Mouse (Mus musculus) R1 (cell line): ENCODE results near the gene Cdk13.

Source experiments
- DNase-seq: peaks from one replicate; pipeline ENCODE4 v3.0.0-alpha.2; 2018; ENCODE audit warnings: low read depth, low spot score

Gene Cdk13

GRCm38 (mm10) chr13:17762405-17762804 lies 42.5 kb downstream of the Cdk13 start:
- DNase-seq = no peak

DNA sequence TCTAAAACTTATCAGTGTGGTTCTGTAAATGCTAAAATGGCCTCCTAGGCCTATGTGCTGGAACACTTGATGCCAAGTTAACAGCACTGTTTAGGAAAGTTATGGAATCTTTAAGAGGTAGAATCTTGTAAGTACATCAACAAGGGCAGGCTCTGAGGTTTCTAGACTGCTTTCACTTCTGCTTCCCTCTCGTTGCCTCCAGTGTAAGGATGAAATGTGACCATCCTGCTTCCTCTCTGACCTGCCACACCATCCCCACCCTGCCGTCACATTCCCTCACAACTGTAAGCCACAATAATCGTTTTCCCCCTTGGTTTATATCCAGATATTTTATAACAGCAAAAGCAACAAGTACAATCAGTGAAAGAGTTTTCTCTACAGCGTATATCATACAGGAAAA lies 49.9 kb downstream of the Cdk13 start:
- DNase-seq = no peak

GRCm38 (mm10) chr13:17728798-17729197 lies 76.1 kb downstream of the Cdk13 start:
- DNase-seq = no peak

DNA sequence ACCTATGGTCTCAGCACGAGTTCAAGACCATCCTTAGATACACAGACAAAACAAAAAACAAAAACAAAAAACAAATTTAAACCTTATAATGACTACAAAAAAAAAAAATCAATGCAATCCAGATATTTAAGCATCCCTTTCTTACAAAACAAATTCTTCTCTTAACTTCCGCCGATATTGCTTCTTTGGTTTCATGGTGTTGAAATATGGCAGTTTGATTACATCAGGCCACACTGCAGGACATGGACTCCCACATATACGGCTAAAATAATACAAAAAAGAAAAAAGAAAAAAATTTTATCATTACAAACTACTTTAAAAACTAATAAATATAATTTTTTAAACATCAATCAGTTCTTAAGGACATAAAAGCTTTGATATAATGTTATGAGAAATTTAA lies 77.0 kb downstream of the Cdk13 start:
- no peak for DNase-seq

DNA sequence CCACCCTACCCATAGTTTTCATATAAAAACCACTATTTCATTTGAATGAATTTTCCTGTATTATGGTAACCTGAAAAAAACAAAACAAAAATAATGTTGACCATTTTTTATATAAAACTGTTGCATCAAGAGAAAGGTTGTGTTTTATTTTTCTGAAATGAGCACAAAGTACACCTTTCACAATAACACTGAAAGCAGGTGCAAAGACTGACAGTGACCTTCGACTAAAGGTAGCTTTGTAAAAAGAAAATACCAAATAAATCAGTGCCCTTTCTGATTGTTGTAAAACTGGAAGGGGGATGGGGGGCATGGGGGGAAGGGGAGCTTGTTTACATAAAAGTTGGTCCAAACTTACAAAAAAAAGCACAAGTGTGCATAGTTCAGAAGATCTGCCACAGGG lies 87.5 kb downstream of the Cdk13 start:
- DNase-seq = no peak

DNA sequence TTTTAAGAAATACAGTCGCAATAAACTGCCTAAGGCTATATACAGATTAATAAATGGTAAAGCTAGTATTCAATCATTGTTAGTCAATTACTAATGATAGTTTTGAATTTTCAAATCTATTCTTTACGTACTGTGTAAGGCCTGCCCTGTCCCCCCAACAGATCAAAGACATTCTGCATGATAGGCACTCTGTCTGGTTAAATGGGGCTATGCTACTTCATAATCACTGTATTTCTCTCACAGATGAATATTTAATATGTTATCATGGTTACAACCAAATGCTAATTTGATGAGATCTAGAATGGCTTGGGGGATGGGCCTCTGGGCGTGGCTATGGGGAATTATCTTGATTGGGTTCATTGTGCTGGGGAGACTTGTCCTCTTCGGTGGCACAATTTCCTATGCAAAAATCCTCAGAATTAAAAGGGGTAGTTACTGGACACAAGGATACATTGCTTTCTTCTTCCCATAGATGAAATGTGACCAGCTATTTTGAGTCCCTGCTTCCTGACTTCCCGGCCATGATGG lies 96.0 kb downstream of the Cdk13 start:
- no peak for DNase-seq

DNA sequence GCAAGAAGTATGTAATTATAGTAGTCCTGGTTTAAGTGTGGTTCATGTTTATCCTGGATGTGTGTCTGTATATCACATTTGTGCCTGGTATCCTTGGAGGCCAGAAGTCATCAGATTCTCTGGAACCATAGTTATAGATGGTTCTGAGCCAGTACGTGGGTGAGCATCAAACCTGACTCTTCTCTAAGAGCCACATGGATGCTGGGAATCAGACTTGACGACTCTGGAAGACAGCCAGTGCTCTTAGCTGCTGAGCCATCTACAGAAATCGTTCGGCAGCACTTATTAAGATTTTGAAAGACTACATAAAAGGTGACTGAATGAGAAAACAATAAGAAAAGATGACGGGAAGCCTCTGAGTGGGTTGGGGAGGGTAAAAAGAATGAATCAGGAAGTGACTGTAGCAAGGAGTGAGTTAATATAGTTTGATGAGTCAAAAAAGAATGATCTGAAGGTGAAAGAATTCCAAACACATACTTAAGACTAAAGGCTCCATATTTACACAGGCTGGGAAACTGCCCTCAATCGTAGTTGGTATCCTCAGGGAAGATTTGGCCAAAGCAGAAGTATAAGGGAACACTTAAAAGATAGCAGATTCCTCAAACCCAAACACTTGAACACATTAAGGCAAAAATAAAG lies 99.6 kb downstream of the Cdk13 start:
- DNase-seq = no peak

DNA sequence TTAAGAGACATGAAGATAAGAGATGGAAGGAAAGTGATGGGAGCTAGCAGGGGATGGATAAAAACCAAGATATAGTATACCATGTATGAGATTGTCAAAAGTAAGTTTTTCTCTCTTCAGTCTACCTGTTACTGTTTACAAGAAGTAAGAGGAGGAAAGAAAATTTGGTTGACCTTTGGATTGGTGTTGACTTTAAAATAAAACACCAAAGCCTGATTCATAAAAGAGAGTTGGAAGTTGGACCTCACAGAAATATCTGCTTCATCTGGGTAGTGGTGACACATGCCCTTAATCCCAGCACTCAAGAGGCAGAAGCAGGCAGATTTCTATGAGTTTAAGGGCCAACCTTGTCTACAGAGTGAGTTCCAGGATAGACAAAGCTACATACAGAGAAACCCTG lies 102.6 kb downstream of the Cdk13 start:
- no peak for DNase-seq

- DNase-seq = no peak
Observed at GRCm38 (mm10) chr13:17701322-17701721, 103.6 kb downstream of the Cdk13 start.

DNA sequence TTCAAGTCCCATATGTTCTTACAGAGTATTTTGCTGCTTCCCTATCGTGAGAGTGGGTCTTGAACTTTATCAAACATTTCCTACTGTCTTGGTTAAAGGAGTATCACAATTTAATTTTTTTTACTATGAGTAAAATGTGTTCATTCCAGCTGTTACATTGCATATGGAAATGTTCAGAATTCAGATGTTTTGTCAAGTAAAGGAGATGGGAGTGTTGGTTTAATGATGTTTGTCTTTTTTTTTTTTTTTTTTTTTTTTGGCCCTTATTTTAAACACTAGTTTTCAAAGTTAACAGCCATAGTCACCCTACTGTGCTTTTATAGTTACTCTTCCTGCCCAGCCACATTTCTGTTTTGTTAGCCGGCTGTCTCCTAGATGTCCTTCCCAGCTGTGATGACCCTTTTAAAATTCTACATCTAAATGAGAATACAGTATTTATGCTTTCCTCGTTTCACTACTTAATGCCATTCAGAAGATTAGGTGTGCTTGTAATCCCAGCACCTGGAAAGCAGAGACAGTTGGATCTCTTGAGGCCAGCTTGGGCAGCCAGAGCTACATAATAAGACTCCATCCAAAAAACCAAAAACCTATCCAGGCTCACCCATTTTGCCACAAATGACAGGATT lies 104.7 kb downstream of the Cdk13 start:
- DNase-seq = peak; percentile 85

GRCm38 (mm10) chr13:17695898-17696580 lies 108.9 kb downstream of the Cdk13 start:
- no peak for DNase-seq

GRCm38 (mm10) chr13:17694911-17695699 lies 109.8 kb downstream of the Cdk13 start, which contains the start of the genes Mplkip and Sugct:
Gene Mplkip, plus strand, starts transcription at chr13:17695192.
Gene Sugct, minus strand, starts transcription at chr13:17695553.
- DNase-seq = peak; percentile 100

DNA sequence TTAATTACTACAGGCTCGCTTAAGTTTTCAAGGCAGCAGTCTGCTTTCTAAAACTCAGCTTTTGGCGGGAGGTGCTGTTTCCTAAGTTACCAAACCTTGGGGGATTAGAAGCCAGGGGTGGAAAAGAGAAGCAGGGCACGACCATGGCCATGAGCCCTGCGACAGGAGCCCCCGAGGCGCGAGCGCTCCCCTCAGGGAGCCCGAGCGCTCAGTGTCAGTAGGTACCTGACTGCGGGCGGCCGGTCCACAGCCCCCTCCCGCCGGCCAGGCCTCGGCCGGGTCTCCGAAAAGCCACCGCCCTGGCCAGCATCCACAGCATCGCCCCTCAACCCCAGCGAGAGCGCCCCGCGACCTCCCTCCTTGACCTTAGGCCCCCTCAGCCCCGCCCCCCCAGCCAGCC lies 110.5 kb downstream of the Cdk13 start:
- peak; percentile 64 for DNase-seq

DNA sequence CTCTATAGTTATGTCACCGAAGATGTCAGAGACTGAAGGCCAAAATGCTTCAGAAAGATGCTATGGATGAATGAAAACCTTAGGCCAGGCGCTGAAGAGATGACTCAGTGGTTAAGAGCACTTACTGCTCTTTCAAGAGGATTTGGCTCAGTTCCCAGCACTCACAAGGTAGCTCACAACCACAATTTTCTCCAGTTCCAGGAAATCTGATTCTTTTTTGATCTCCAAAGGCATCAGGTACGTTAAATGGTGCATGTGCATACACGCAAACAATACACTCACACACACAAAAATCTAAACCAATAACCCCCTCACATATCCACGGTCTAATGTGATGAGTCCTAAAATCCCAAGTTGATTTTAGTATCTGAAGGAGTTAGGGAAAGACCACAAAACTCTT lies 111.1 kb downstream of the Cdk13 start:
- DNase-seq = peak; percentile 14

DNA sequence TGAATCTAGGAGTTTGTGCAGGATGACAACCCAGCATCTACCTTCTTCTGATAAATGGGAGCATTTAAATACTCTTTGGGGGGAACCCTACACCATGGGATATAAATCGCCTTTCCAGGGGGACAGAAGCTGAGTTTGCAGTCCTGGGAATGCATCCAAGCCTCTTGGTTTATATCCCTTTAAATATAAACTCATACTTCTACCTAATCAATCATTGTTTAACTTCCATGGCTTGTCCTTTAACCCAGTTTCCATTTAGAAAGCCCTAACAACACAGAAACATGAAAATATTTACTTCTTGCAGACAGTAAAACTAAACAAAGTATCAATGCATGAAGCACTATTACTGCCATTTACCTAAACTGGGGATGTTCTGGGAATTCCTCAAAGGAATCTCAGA lies 113.5 kb downstream of the Cdk13 start:
- DNase-seq = no peak

DNA sequence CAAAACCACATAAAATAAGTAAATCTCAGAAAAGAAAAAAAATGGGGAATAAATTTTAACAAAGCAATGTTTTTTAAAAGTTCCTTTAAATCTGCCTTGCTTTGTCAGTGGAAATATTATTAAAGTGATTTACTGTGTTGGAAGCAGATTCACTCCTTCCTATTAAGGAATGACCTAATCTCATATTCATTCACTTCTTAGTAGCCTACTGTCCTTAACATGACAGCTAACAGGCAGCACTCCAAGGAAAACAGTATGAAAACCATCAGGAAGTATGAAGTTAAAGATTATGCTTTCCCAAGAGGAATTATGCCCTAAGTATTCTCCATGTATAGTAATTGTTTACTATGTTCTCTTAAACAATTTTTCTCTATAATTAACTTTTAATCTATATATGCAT lies 114.2 kb downstream of the Cdk13 start:
- DNase-seq = no peak

DNA sequence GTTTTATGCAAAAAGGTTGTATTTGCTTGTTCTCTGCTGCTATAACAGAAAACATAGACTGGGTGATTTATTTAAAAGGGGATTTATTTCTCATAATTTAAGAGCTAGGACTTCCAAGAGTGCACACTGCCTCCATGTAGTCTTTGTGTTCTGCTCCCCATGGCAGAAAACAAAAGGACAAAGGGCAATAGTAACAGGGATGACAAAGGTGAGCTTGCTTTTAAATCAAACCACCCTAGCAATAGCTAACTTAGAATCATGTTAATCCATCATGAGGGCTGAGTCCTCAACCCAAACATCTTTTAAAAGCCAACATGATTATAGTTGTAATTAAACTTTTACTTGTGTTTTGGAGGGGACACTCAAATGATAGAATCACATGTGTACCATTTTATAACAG lies 115.4 kb downstream of the Cdk13 start:
- DNase-seq = no peak

DNA sequence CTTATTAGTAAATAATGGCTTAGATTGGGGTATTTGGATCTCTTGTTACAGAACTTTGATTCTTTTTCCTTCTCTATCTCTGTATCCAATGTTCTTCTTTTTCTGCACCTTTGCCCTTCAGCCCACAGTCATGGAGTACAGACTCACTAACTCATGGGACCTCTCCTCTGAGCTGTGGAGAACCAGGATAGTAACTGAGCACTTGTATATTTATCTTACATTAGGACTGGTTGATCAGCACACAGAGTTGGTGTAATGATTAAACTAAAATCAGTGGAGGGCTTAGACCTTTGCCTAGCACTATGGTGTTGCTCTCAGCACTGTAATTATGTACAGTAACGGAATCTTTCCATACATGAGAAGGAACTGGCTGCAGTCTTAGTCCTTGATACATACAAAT lies 133.8 kb downstream of the Cdk13 start:
- DNase-seq = no peak

GRCm38 (mm10) chr13:17667380-17667779 lies 137.5 kb downstream of the Cdk13 start:
- DNase-seq = no peak
